Mouse (Mus musculus) heart, postnatal 10 days (tissue): ENCODE measurements around the gene Olfr844. TPM values are rescaled to one million over a fixed set of nuclear protein-coding genes. Genes with fewer than 3 reads are reported as not detected.

Source experiments
- DNase-seq, 2 experiments: peaks; one replicate each; pipeline ENCODE4 v3.0.0; 2021
- intact Hi-C: fragments of 180-260 bp; cut with DNase I; formaldehyde crosslinking; loops from one replicate; pipeline ENCODE4 v1.15.1; 2025
- total RNA-seq, 2 experiments: library from RNA; stranded (reverse); gene quantifications; 2 replicates each; pipeline ENCODE4 v1.2.3; 2021

The Olfr844 gene
- not detected for total RNA-seq

DNA sequence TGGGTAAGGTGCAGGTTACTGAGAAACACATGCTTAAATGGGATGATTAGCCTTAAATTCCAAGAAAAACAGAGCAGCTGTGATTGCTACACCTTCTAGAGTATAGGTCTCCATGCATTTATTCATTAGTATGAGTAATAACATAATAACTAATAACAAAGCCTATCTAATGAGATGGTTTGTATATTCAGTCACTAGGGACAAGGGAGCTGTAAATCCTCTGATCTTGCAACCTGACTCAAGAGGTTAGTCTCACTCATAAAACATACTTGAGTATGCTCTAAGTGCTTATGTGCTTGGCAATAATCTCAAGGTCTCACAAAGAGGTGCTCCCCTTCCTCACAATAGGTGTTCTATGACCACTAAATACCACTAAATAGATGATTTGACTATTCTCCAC, at the start of gene Olfr844:
Gene Olfr844, plus strand, starts transcription at position 301 of the 400 bp plus-strand sequence.
- intact Hi-C loops, result no loop called here
- DNase-seq, result no peak

DNA sequence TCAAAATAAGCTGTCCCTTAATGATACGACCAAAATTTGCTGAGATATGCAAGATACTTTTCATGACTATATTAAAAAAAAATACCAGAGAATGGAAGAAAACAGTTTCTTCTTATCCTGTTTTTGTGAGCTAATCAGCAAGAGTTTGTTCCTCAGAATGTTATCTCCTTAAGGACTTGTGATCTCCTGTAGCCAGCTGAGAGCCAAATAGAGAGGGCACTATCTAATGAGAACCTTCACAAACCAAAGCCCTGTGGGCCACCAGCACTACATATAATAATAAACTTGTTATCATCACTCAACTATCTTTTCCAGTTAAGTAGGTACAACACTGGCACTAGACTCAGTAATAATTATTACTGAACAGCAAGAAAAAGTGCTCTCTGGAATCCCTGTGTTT, 20.0 kb downstream of the Olfr844 start, which contains the start of gene Olfr845:
Gene Olfr845, plus strand, starts transcription at position 301 of the 400 bp plus-strand sequence.
- intact Hi-C loops, result no loop called here
- no peak for DNase-seq

DNA sequence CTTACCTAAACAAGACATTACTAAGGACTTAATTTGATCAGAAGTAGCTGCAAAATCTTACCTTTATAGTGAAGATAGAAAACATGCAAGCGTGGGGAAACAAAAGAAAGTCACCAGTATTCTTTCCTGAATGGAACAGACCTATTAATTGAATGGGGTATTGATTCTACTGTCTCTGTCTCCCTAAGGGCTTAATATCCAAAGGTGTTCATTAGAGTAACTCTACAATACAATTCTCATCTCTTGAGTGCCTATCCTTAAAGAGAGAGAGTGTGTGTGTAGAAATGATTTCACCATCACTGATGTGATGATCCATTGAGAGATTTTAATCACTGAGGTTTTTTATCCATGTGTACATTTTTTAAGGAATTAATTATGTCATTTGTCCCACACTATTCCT, 47.8 kb downstream of the Olfr844 start, which contains the start of gene Olfr846:
Gene Olfr846, minus strand, starts transcription at position 101 of the 400 bp plus-strand sequence.
- no peak for DNase-seq
- intact Hi-C loops, result no loop called here

Other genes starting within 250 kb of the Olfr844 start
- gene Olfr836, start 196.0 kb upstream of the Olfr844 start, total RNA-seq, result not detected
- not detected for gene Olfr837, start 180.0 kb upstream of the Olfr844 start, total RNA-seq
- not detected for gene Olfr839-ps1, start 139.0 kb upstream of the Olfr844 start, total RNA-seq
- gene Olfr843, start 64.4 kb upstream of the Olfr844 start, total RNA-seq, result not detected
- gene Olfr845, start 20.1 kb downstream of the Olfr844 start, total RNA-seq, result not detected
- not detected for gene Olfr846, start 47.7 kb downstream of the Olfr844 start, total RNA-seq
- not detected for gene Olfr847, start 62.3 kb downstream of the Olfr844 start, total RNA-seq
- gene Olfr849, start 123.9 kb downstream of the Olfr844 start, total RNA-seq, result not detected
- not detected for gene Olfr850, start 161.9 kb downstream of the Olfr844 start, total RNA-seq
- gene Olfr851, start 176.9 kb downstream of the Olfr844 start, total RNA-seq, result not detected
- not detected for gene Olfr853, start 224.7 kb downstream of the Olfr844 start, total RNA-seq